Mouse (Mus musculus): ENCODE measurements at regions not wholly inside any gene's neighbourhood (a gene's known extent, or its start where the extent isn't known, plus 50 kb on each side); places are given as distances from the start of the nearest gene placed in this dataset.

DNA sequence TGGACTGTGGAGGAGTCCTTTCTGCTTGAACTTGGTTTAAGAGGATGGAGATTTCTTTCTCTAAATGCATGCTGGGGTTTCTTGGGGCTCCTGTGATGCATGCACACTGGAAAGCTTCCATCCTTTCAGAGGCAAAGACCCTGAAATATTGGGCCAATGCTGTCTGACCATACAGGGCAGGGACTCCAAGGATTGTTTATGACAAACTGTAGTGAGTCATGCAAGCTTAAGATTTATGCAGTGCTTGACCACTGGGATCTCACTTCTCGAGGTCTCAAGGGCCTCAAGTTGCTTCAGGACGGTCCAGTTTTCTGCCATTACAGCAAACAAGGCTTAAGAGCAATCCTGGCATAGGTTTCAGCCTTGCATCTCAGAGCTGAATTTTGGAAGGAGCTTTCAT, 229.7 kb upstream of the Plpp4 start:
- TF ChIP-seq CTCF (IDR thresholded peaks at IDR 0.05) = no peak
- TF ChIP-seq EP300 (IDR thresholded peaks at IDR 0.05; ENCODE audit: insufficient read depth, low read depth, low read length) = no peak
